Comparison of ENCODE assay signal across 11 mouse cellular contexts in the genomic region with DNA sequence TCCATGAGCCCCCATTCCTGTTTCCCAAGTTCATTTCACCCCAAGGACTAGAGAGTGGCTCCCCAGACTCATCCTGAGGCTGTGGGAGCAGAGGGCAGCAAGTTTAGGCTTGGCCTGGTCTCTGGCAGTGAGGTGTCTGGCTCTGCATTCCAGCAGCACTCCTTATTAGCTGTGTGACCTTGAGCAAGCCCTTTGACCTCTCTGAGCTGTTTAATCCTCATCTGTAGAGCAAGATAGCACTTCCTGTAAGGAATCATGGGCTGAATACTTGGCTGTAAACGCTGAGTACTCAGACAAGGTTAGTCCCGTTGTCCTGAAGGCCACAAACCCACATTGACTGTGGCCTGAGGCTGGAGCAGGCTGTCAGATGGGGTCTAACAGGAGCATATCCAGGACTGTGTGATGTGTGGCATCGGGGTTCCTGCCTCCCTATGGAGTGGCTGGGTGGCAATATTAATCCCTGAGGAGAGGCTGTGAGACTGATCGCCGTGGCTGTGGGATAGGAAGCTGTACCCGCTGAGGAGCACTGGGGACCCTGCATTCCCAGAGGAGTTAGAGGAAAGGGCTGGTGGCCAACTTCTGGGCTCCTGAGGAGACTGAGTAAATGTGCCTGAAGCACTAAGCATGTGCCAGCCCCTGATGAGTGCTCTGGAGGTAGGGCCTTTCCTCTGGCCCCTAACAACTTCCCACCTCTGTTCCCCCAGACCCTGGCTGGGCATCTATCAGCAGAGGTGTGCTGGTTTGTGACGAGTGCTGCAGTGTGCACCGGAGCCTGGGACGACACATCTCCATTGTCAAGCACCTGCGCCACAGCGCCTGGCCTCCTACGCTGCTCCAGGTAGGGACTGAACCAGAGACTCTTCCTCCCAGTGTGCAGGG. TPM values are rescaled to one million over a fixed set of nuclear protein-coding genes. Genes with fewer than 3 reads are reported as not detected.
DNase-seq lines count a peak whose midpoint lies in the region; ATAC-seq and TF ChIP-seq lines count a peak whose summit lies in the region.
"Had no signal": no experiment of that assay in that cellular context is flagged by ENCODE, and none has a peak within 500 bp of the region (broad histone marks: within the 10 kb centered on the region; RNA-seq: fewer than 3 reads in every experiment).

No protein-coding gene starts in this region.

- TF ChIP-seq POLR2A in ES-Bruce4 (IDR thresholded peaks at IDR 0.05; ENCODE audit: insufficient read depth, low read length) = no peak

- H3K27ac ChIP-seq in heart, embryonic 13.5 days (replicated peaks) = peak overlapping the region; percentile 93
- H3K27ac ChIP-seq in ES-Bruce4 (ENCODE audit: insufficient read depth, low read length) = peak overlapping the region; percentile 96
- H3K27ac ChIP-seq in embryonic facial prominence, embryonic 10.5 days (replicated peaks) = peak overlapping the region; percentile 85
- 0 out of 2 replicates have a peak overlapping the region, but pooled peaks have one; percentile 15 for H3K27ac ChIP-seq in limb, embryonic 11.5 days (replicated peaks; ENCODE audit: low read depth, low read length)
- H3K27ac ChIP-seq: macrophage had no signal

- peak overlapping the region; percentile 73 for H3K9ac ChIP-seq in heart, embryonic 13.5 days
- peak overlapping the region; percentile 29 for H3K9ac ChIP-seq in ES-Bruce4 (ENCODE audit: low read depth, poor library complexity, severe bottlenecking)
- no peak overlapping the region for H3K9ac ChIP-seq in limb, embryonic 11.5 days (ENCODE audit: low read length)
- H3K9ac ChIP-seq: embryonic facial prominence, embryonic 15.5 days had no signal

- H3K4me3 ChIP-seq in heart, embryonic 13.5 days = no peak overlapping the region
- peak overlapping the region; percentile 3; the same call in 1 of the 2 replicates for H3K4me3 ChIP-seq in ES-Bruce4 (ENCODE audit: low read depth, low read length)
- H3K4me3 ChIP-seq in embryonic facial prominence, embryonic 10.5 days = peak overlapping the region; percentile 43
- H3K4me3 ChIP-seq in limb, embryonic 11.5 days (ENCODE audit: low read depth, low read length) = no peak overlapping the region
- H3K4me3 ChIP-seq: embryonic facial prominence, embryonic 15.5 days had no signal

- TF ChIP-seq CTCF in ES-Bruce4 (IDR thresholded peaks at IDR 0.05; ENCODE audit: low read depth, low read length) = no peak

- no peak for DNase-seq in heart, postnatal 10 days
- peak; percentile 28 for DNase-seq in embryonic facial prominence, embryonic 10.5 days (ENCODE audit: low spot score)
- DNase-seq in limb, embryonic 11.5 days (ENCODE audit: low spot score) = no peak
- DNase-seq in left cerebral cortex, adult 9 months (ENCODE audit: low spot score in 2 of 2) = no peak
- no peak for DNase-seq in urinary bladder, postnatal 10 days (ENCODE audit: low spot score)
- DNase-seq in layer of hippocampus, postnatal 25 days (ENCODE audit: extremely low spot score in 1 of 2, low spot score in 1 of 2) = no peak

- intact Hi-C loops in heart, postnatal 10 days (cut with DNase I) = loop anchor here (10.0 kb wide), 1 partner anchor 296 kb away; no protein-coding TSS in a partner anchor

- no peaks in the 10 kb centered on the region for H3K9me3 ChIP-seq in heart, embryonic 13.5 days
- no peaks in the 10 kb centered on the region for H3K9me3 ChIP-seq in ES-Bruce4 (replicated peaks; ENCODE audit: control insufficient read depth, insufficient read depth, low read length, poor library complexity, severe bottlenecking)
- H3K9me3 ChIP-seq in embryonic facial prominence, embryonic 10.5 days = no peaks in the 10 kb centered on the region
- no peaks in the 10 kb centered on the region for H3K9me3 ChIP-seq in limb, embryonic 11.5 days (ENCODE audit: control insufficient read depth, low read length)
- H3K9me3 ChIP-seq: embryonic facial prominence, embryonic 15.5 days had no signal

- TF ChIP-seq EP300 in ES-Bruce4 (IDR thresholded peaks at IDR 0.05; ENCODE audit: insufficient read depth, low read depth, low read length) = no peak

- peak overlapping the region; percentile 36 for H3K4me2 ChIP-seq in heart, embryonic 13.5 days
- H3K4me2 ChIP-seq in limb, embryonic 11.5 days (ENCODE audit: low read depth, severe bottlenecking) = no peak overlapping the region
- H3K4me2 ChIP-seq: embryonic facial prominence, embryonic 15.5 days had no signal

- H3K36me3 ChIP-seq in heart, embryonic 13.5 days = peaks cover 49% of the 10 kb centered on the region
- H3K36me3 ChIP-seq in ES-Bruce4 (ENCODE audit: control insufficient read depth, insufficient read depth, low read length, poor library complexity, severe bottlenecking) = peaks cover 6% of the 10 kb centered on the region
- peaks cover 67% of the 10 kb centered on the region for H3K36me3 ChIP-seq in embryonic facial prominence, embryonic 10.5 days (replicated peaks)
- H3K36me3 ChIP-seq in limb, embryonic 11.5 days (ENCODE audit: control insufficient read depth, insufficient read depth, low read length) = peaks cover 5% of the 10 kb centered on the region; the same call in 1 of the 2 replicates

- no peaks in the 10 kb centered on the region for H3K27me3 ChIP-seq in heart, embryonic 13.5 days (replicated peaks)
- H3K27me3 ChIP-seq in ES-Bruce4 (ENCODE audit: control insufficient read depth, insufficient read depth, low read length, poor library complexity, severe bottlenecking) = no peaks in the 10 kb centered on the region
- H3K27me3 ChIP-seq in embryonic facial prominence, embryonic 10.5 days (replicated peaks; ENCODE audit: low read depth, poor library complexity, severe bottlenecking) = no peaks in the 10 kb centered on the region
- no peaks in the 10 kb centered on the region for H3K27me3 ChIP-seq in limb, embryonic 11.5 days (ENCODE audit: control insufficient read depth, insufficient read depth, low read length)
- H3K27me3 ChIP-seq: embryonic facial prominence, embryonic 15.5 days; Patski had no signal

- peaks cover 71% of the 10 kb centered on the region for H3K4me1 ChIP-seq in heart, embryonic 13.5 days
- peaks cover 21% of the 10 kb centered on the region for H3K4me1 ChIP-seq in ES-Bruce4 (ENCODE audit: control insufficient read depth, insufficient read depth, low read length)
- peaks cover 75% of the 10 kb centered on the region for H3K4me1 ChIP-seq in embryonic facial prominence, embryonic 10.5 days
- H3K4me1 ChIP-seq in limb, embryonic 11.5 days (ENCODE audit: control insufficient read depth, insufficient read depth, low read length) = peaks cover 31% of the 10 kb centered on the region

- no peak for ATAC-seq in heart, embryonic 13.5 days (ENCODE audit: extremely low read depth, insufficient number of reproducible peaks, low FRiP score, low TSS enrichment)
- ATAC-seq in limb, embryonic 11.5 days (ENCODE audit: insufficient number of reproducible peaks, low FRiP score, low TSS enrichment, low read depth) = no peak
- ATAC-seq: Patski had no signal

- 69% methylated on average over 12 of the region's 12 CpGs for WGBS in heart, embryonic 13.5 days
- 63% methylated on average over 12 of the region's 12 CpGs for WGBS in embryonic facial prominence, embryonic 10.5 days
- 76% methylated on average over 12 of the region's 12 CpGs for WGBS in limb, embryonic 11.5 days

RNA-seq across cellular contexts. Expression of a gene that starts 5.1 kb away (rescaled TPM):
- 7.8 and 7.9 TPM in 2 replicates for polyA plus RNA-seq in heart, embryonic 13.5 days (2015; fragmentation: Nextera tagmentation; extraction: Ambion mirVana)
- 10 to 100 TPM; 64.5 to 65.1 TPM for total RNA-seq in heart, postnatal 10 days (2021)
- 56.5 and 63.6 TPM in 2 replicates for polyA plus RNA-seq in ES-Bruce4 (2011; ENCODE audit: insufficient read depth, insufficient read length, low read depth, missing spikeins)
- 13.0 and 13.2 TPM in 2 replicates for polyA plus RNA-seq in embryonic facial prominence, embryonic 10.5 days (2016; fragmentation: Nextera tagmentation; extraction: Ambion mirVana)
- polyA plus RNA-seq in limb, embryonic 11.5 days (2014; fragmentation: Nextera tagmentation; extraction: Ambion mirVana) = 16.4 and 17.0 TPM in 2 replicates
- 100 to 1,000 TPM; 272 to 274 TPM for total RNA-seq in layer of hippocampus, postnatal 25 days (2021)

RNA-seq across cellular contexts. Expression of a gene that starts 9.0 kb away (rescaled TPM):
- 2.6 and 3.3 TPM in 2 replicates for polyA plus RNA-seq in heart, embryonic 13.5 days (2015; fragmentation: Nextera tagmentation; extraction: Ambion mirVana)
- 10 to 100 TPM; 12.8 to 15.0 TPM for total RNA-seq in heart, postnatal 10 days (2021)
- polyA plus RNA-seq in ES-Bruce4 (2011; ENCODE audit: insufficient read depth, insufficient read length, low read depth, missing spikeins) = 3.6 and 4.0 TPM in 2 replicates
- polyA plus RNA-seq in embryonic facial prominence, embryonic 10.5 days (2016; fragmentation: Nextera tagmentation; extraction: Ambion mirVana) = 11.8 and 13.1 TPM in 2 replicates
- polyA plus RNA-seq in limb, embryonic 11.5 days (2014; fragmentation: Nextera tagmentation; extraction: Ambion mirVana) = 12.8 and 13.3 TPM in 2 replicates
- 10 to 100 TPM; 87.3 to 93.8 TPM for total RNA-seq in layer of hippocampus, postnatal 25 days (2021)

RNA-seq across cellular contexts. Expression of a gene that starts 16.4 kb away (rescaled TPM):
- polyA plus RNA-seq in heart, embryonic 13.5 days (2015; fragmentation: Nextera tagmentation; extraction: Ambion mirVana) = 1.1 and 1.6 TPM in 2 replicates
- total RNA-seq in heart, postnatal 10 days (2021) = 1 to 10 TPM; 1.7 to 4.5 TPM
- not detected in 2 replicates for polyA plus RNA-seq in ES-Bruce4 (2011; ENCODE audit: insufficient read depth, insufficient read length, low read depth, missing spikeins)
- polyA plus RNA-seq in embryonic facial prominence, embryonic 10.5 days (2016; fragmentation: Nextera tagmentation; extraction: Ambion mirVana) = 5.8 and 6.8 TPM in 2 replicates
- 0.71 and 1.3 TPM in 2 replicates for polyA plus RNA-seq in limb, embryonic 11.5 days (2014; fragmentation: Nextera tagmentation; extraction: Ambion mirVana)
- total RNA-seq in layer of hippocampus, postnatal 25 days (2021) = 1 to 10 TPM; 1.4 to 1.6 TPM

RNA-seq across cellular contexts. Expression of a gene that starts 17.3 kb away (rescaled TPM):
- polyA plus RNA-seq in heart, embryonic 13.5 days (2015; fragmentation: Nextera tagmentation; extraction: Ambion mirVana) = 23.5 and 27.7 TPM in 2 replicates
- total RNA-seq in heart, postnatal 10 days (2021) = 10 to 100 TPM; 11.8 to 12.9 TPM
- 8.2 and 11.3 TPM in 2 replicates for polyA plus RNA-seq in ES-Bruce4 (2011; ENCODE audit: insufficient read depth, insufficient read length, low read depth, missing spikeins)
- polyA plus RNA-seq in embryonic facial prominence, embryonic 10.5 days (2016; fragmentation: Nextera tagmentation; extraction: Ambion mirVana) = 33.1 and 35.0 TPM in 2 replicates
- polyA plus RNA-seq in limb, embryonic 11.5 days (2014; fragmentation: Nextera tagmentation; extraction: Ambion mirVana) = 42.2 and 43.4 TPM in 2 replicates
- total RNA-seq in layer of hippocampus, postnatal 25 days (2021) = 1 to 10 TPM; 4.9 to 6.2 TPM

RNA-seq across cellular contexts. Expression of a gene that starts 20.5 kb away (rescaled TPM):
- polyA plus RNA-seq in heart, embryonic 13.5 days (2015; fragmentation: Nextera tagmentation; extraction: Ambion mirVana) = 0.11 TPM in 1 of 2 replicates, not detected in the other
- total RNA-seq in heart, postnatal 10 days (2021) = not detected
- polyA plus RNA-seq in ES-Bruce4 (2011; ENCODE audit: insufficient read depth, insufficient read length, low read depth, missing spikeins) = not detected in 2 replicates
- polyA plus RNA-seq in embryonic facial prominence, embryonic 10.5 days (2016; fragmentation: Nextera tagmentation; extraction: Ambion mirVana) = 0.11 TPM in 2 replicates
- 0.17 TPM in 1 of 2 replicates, not detected in the other for polyA plus RNA-seq in limb, embryonic 11.5 days (2014; fragmentation: Nextera tagmentation; extraction: Ambion mirVana)
- not detected for total RNA-seq in layer of hippocampus, postnatal 25 days (2021)
- polyA plus RNA-seq: macrophage, Patski had no signal

Comparison
In these comparisons a context has a peak if more than half of its experiments do, and no peak if none do; other contexts are left out.
1. H3K27ac ChIP-seq: peak in every context shown above with its lines; median percentile 96 in ES-Bruce4; 93 in heart, embryonic 13.5 days; 85 in embryonic facial prominence, embryonic 10.5 days; 15 in limb, embryonic 11.5 days.
2. H3K4me3 ChIP-seq: peak in ES-Bruce4 (single experiment) and embryonic facial prominence, embryonic 10.5 days (single experiment); none in heart, embryonic 13.5 days (single experiment) and limb, embryonic 11.5 days (single experiment).